Mouse (Mus musculus): ENCODE results near the gene Cdh13. TPM values are rescaled to one million over a fixed set of nuclear protein-coding genes. Genes with fewer than 3 reads are reported as not detected.
A peak's percentile ranks its signal among the peaks of the same experiment; 100 is the strongest.

Cdh13 gene
- total RNA-seq, 1 experiment from 2014 or later = 19.8 TPM

- DNase-seq = no peak
These were observed 12.9 kb downstream of the Cdh13 start for GRCm38 (mm10) chr8:118296477-118296876.

- no peak for DNase-seq
These were observed 23.4 kb downstream of the Cdh13 start for GRCm38 (mm10) chr8:118306957-118307356.

GRCm38 (mm10) chr8:118309106-118309505 lies 25.6 kb downstream of the Cdh13 start:
- no peak for DNase-seq

- DNase-seq = no peak
These were observed 30.1 kb downstream of the Cdh13 start for GRCm38 (mm10) chr8:118313426-118314187.

- no peak for DNase-seq
These were observed 30.6 kb downstream of the Cdh13 start for GRCm38 (mm10) chr8:118314188-118314563.

GRCm38 (mm10) chr8:118314932-118315331 lies 31.4 kb downstream of the Cdh13 start:
- no peak for DNase-seq

GRCm38 (mm10) chr8:118316440-118316839 lies 32.9 kb downstream of the Cdh13 start:
- DNase-seq = no peak

GRCm38 (mm10) chr8:118320566-118320965 lies 37.0 kb downstream of the Cdh13 start:
- no peak for DNase-seq

GRCm38 (mm10) chr8:118323421-118323820 lies 39.9 kb downstream of the Cdh13 start:
- no peak for DNase-seq

- DNase-seq = peak; percentile 17
These were observed 51.4 kb downstream of the Cdh13 start for GRCm38 (mm10) chr8:118334933-118335332.

GRCm38 (mm10) chr8:118339711-118340110 lies 56.2 kb downstream of the Cdh13 start:
- DNase-seq = no peak

GRCm38 (mm10) chr8:118343267-118343666 lies 59.7 kb downstream of the Cdh13 start:
- no peak for DNase-seq

GRCm38 (mm10) chr8:118348710-118349489 lies 65.4 kb downstream of the Cdh13 start:
- DNase-seq = no peak

- no peak for DNase-seq
These were observed 66.6 kb downstream of the Cdh13 start for GRCm38 (mm10) chr8:118350136-118350535.

GRCm38 (mm10) chr8:118353022-118353421 lies 69.5 kb downstream of the Cdh13 start:
- DNase-seq = no peak

- DNase-seq = no peak
These were observed 73.5 kb downstream of the Cdh13 start for GRCm38 (mm10) chr8:118357067-118357466.

- no peak for DNase-seq
These were observed 74.1 kb downstream of the Cdh13 start for GRCm38 (mm10) chr8:118357596-118357995.

- no peak for DNase-seq
These were observed 80.2 kb downstream of the Cdh13 start for GRCm38 (mm10) chr8:118363781-118364180.

GRCm38 (mm10) chr8:118373092-118373491 lies 89.6 kb downstream of the Cdh13 start:
- no peak for DNase-seq

GRCm38 (mm10) chr8:118374738-118375137 lies 91.2 kb downstream of the Cdh13 start:
- DNase-seq = no peak

- DNase-seq = no peak
These were observed 93.3 kb downstream of the Cdh13 start for GRCm38 (mm10) chr8:118376791-118377190.

- no peak for DNase-seq
These were observed 95.5 kb downstream of the Cdh13 start for GRCm38 (mm10) chr8:118378985-118379384.

GRCm38 (mm10) chr8:118379657-118380056 lies 96.1 kb downstream of the Cdh13 start:
- DNase-seq = no peak

- no peak for DNase-seq
These were observed 96.5 kb downstream of the Cdh13 start for GRCm38 (mm10) chr8:118380058-118380457.
